Mouse (Mus musculus) erythroid progenitor cell, adult 5-6 weeks (primary cell): ENCODE data around the gene Zkscan7. TPM values are rescaled to one million over a fixed set of nuclear protein-coding genes. Genes with fewer than 3 reads are reported as not detected.
A peak's percentile ranks its signal among the peaks of the same experiment; 100 is the strongest.
"Not testable (repeated sequence)": the region's sequence is repeated elsewhere in the genome, so short reads cannot be mapped to it uniquely, and the experiment has no call there.

Experiments
- ATAC-seq: replicated peaks from 2 replicates; pipeline ENCODE4 v1.8.0; 2016; ENCODE audit warnings: moderate number of reproducible peaks, mild to moderate bottlenecking, moderate TSS enrichment, inconsistent platforms; ENCODE audit not compliant: poor library complexity, low FRiP score, severe bottlenecking
- total RNA-seq, 2 experiments: library from RNA; stranded (forward) in 1 of 2; stranded (reverse) in 1 of 2; fragments of 150-400 nt in 1 of 2; fragments of 186-747, 209-891 nt in 1 of 2; gene quantifications; 2 replicates each; pipeline versions ENCODE4 v1.2.3 to v1.2.4; 2015 to 2017; ENCODE audit warnings: low replicate concordance in 2 of 2

The Zkscan7 gene
- total RNA-seq (2015; ENCODE audit: low replicate concordance) (0.72 TPM in 1 of 2 replicates, not detected in the other), total RNA-seq (2017; ENCODE audit: low replicate concordance) (0.23 and 0.39 TPM in 2 replicates)

DNA sequence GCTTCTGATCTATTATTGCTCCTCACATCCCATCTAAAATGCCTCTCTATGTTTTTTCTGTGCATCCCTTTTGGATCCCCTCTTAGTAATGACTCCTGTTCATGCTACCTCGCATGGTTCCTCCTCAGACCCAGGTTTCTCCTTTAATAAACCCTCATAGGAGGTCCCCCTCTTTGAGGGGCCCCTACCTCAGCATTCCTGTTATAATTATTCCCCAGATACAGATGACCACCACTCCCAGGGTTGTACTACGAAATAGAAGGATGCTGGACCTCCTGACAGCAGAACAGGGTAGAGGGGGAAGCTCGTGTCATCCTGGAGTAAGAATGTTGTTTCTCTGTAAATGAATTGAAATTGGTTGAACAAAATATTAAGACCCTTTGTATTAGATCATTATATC lies at the start of gene Zkscan7:
Gene Zkscan7, plus strand, starts transcription at position 301 of the 400 bp plus-strand sequence.
- no peak for ATAC-seq

DNA sequence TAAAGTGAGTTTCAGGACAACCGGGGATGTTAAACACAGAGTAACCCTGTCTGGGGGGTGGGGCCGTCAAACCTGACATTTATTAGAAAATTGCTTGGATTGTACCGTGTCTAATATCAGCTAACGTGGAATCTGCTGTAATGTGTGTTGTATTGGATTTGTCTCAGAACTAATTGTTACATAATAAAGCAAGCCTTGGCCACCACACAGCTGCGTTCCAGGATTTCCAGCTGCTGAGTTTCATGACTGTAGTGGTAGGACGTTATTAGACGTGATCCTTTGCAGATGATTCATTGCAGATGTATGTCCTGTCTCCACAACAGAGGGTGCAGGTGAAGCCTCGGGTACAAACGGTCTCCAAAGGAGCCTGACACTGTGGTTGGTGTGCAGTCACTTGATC lies 49.4 kb upstream of the Zkscan7 start:
- no peak for ATAC-seq

DNA sequence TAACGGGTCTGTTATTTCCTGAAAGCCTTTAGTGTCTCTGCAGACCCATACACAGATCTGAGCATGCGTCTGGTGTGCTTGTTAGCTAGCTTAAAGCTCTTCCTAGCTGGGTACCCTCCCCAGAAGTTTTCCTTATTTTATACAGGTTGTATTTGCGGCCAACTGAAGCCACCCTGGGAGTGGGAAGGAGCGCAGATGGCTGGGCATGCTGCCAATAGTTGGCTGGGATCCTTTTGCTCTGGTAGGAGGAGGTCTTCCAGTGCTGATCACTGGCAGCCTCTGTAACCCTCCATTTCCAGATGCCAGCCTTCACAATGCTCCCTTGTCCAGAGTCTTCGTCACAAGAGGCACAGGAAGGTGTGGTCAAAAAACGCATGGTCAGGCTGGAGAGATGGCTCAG lies 48.7 kb upstream of the Zkscan7 start:
- ATAC-seq: no peak

DNA sequence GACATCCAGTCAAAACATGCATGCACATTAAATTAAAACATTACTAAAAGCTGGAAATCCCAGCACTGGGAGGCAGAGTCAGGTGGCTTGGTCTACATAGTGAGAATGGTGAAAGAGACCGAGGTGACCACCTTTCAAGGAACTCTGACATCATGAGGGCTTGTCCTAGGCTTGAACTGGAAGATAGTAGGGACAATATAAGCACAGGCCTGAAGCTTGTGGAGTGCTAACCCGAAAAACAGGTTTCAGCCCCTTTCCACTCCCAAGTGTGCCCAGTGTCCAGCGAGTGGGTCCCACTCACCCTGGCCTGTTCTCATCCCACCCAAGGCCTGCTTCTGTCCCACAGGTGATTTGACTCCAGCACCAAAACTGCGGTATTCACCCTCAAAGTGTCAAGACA lies 48.3 kb upstream of the Zkscan7 start:
- no peak for ATAC-seq

DNA sequence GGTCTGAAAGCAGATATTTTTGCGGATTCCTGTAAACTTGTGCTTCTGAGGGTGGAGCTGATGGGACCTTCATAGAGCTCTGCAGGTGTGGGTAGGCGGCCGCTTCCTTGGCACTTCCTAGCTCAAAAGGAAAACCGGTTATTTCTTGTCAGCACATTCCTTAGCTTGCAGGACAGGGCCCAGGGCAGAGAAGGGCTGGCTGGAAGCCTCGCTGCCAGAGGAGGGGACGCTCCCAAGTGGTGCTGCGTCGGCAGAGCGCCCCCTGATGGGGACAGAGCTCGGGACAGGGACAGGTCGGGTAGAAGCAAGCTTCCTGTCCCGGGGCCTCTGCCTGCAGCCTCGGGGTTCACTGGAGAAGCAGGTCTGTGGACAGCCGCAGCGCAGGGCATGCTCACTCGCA lies 47.8 kb upstream of the Zkscan7 start:
- no peak for ATAC-seq

DNA sequence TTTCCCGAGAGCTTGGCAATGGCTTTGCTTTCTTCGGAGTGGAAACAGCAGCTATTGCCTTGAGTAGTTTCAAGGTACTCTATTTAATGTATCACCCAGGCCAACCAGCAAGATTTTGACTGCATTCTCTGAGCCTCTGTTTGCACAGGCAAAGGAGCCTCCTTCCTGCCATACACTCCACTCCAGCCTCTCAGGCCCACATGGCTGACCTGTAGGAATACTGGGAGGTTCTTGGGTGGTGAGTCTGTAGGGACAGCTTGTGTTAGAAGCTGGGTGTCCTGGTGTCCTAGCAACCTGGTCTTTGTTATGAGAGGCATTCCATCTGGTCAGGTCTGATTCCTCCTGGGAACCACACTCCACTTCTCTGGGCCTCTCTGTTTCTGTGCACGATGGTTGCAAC lies 41.7 kb upstream of the Zkscan7 start, which contains the start of gene Gm35549:
Gene Gm35549, minus strand, starts transcription at position 276 of the 400 bp plus-strand sequence.
- no peak for ATAC-seq

DNA sequence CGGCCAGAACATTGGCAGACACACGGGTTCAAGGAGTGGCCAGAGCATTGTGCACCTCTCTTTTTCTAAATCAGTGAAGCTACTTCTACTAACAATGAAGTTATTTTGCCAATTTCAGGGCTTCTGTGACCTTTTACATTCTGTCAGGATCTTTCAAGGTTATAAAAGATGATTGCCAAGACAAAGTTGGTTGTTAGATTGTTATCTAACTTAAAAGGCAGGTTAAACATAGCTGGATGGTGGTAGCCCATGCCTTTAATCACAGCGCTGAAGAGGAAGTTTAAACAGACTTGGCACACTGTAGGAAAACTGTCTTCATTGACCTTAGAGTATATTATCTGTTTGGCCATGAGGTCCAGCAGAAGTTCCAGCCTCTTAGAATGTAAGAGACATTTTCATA lies 39.9 kb upstream of the Zkscan7 start:
- ATAC-seq: no peak

DNA sequence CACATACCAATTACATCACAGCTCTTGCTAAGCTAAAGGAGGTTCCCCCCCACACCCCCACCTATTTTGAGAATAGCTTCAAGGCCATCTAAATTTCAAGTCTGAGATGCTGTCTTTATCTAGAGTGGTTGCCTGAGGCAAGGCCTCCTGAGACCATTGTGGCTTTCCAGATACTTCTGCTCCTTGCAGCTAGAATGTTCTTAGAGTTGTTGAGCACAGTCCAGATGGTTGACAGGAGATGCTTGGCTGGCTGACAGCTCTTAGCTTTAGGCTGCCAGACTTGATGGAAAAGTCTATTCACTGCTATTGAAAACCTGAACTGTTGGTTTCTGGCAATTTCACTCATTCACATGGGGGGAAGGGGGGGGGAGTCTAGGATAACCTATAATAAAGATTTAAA lies 39.3 kb upstream of the Zkscan7 start:
- ATAC-seq: no peak

DNA sequence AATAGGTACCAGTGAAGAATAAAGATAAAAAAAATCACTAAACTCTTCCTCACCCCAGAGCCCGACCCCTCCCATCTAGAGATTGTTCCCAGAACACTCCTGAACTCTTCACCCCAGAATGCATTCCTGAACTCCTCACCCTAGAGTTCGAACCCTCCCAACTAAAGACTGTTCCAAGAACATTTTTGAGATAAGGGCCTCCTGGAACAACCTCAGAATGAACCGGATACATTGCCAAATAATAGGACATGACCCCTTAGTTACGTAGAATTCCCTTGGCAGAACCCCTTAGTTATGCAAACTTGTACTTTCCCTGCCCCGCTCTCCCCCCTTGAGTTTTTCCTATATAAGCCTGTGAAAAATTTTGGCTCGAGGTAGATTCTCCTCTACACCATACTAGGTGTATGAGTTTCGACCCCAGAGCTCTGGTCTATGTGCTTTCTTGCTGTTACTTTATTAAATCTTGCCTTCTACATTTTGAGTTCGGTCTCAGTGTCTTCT lies 37.6 kb upstream of the Zkscan7 start:
- not testable (repeated sequence) for ATAC-seq

DNA sequence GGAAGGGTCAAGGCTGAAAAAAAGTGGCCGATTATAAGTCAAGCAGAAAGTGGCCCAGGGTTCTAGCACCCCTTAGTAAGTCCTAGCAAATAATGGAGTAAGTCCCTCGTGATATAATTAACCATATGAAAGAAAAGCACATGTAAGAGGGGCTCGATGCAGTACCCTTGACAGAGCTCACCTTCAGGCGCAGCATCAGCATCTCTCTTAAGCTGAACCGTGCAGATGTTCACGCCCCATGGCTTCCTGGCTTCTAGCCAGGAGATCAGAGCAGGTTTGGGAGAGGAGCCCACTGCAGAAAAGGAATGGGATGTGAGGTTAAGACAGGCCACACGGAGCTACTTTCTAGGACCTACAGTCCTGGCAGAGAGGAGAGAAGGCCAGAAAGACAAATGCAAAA lies 31.0 kb upstream of the Zkscan7 start:
- ATAC-seq: no peak

DNA sequence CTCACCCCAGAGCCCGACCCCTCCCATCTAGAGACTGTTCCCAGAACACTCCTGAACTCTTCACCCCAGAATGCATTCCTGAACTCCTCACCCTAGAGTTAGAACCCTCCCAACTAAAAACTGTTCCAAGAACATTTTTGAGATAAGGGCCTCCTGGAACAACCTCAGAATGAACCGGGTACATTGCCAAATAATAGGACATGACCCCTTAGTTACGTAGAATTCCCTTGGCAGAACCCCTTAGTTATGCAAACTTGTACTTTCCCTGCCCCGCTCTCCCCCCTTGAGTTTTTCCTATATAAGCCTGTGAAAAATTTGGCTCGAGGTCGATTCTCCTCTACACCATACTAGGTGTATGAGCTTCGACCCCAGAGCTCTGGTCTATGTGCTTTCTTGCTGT lies 30.3 kb upstream of the Zkscan7 start:
- ATAC-seq: not testable (repeated sequence)

DNA sequence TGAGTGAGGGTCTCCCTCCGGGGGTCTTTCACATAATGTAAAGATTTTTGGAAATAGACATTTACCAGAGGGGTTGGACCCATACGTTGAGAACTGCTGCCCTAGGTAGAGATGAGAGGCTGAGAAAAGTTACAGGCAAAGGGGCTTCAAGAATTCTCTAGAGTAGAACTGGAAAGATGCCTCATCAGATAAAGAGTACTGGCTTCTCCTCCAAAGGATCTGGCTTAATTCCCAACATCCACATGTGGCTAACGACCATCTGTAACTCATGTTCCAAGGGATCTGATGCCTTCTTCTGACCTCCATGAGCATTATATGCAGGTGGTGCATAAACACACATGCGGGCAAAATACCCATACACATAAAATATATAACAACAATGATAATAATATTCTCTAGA lies 29.9 kb upstream of the Zkscan7 start:
- ATAC-seq: no peak

DNA sequence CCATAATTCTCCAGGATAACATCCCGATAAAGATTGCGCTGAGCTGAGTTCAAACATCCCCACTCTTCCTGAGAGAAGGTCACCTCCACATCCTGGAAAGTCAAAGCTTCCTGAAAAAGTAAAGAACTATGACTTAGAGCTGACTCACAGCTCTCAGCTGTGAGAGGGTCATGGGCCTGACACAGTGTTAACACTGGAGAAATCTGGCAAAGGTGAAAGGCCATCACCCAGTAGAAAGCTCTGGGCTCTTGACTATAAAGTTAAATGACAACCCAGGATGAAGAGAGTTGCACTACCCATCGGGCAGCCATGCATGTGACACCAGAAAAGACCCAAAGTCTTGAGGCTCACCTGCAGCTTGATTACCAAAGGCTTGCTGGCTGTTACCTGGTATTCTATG lies 28.8 kb upstream of the Zkscan7 start:
- ATAC-seq: no peak

DNA sequence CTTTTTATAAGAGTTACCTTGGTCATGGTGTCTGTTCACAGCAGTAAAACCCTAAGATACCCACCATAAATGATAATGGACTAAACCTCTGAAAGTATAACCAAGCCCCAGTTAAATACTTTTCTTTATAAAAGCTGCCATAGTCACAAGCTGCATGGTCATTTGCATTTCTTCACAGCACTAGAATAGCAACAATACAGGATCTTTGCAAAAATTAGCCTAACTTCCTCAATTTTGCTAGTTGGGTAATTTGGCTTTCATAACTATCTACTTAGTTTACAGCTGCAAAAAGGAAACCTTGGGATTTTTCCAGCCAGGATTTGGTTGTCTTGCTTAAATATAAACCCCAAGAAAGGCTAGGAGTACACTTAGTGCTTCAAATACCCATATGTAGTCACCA lies 24.7 kb upstream of the Zkscan7 start:
- ATAC-seq: no peak

DNA sequence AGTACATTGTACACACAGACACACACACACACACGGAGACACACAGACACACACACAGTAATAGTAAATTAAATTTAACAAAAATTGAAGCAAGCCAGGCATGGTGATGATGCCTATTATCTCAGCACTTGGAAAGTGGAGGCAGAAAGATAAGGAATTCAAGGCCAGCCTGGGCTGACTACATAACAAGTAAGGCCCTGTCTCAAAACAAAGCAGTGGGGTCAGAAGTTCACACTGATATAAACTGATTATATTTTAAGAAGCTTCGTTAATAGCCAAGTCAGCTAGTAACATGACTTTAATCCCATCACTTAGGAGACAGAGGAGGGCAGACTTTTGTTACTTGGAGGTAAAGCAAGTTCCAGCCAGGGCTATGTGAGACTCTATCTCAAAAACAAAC lies 21.8 kb upstream of the Zkscan7 start:
- no peak for ATAC-seq

DNA sequence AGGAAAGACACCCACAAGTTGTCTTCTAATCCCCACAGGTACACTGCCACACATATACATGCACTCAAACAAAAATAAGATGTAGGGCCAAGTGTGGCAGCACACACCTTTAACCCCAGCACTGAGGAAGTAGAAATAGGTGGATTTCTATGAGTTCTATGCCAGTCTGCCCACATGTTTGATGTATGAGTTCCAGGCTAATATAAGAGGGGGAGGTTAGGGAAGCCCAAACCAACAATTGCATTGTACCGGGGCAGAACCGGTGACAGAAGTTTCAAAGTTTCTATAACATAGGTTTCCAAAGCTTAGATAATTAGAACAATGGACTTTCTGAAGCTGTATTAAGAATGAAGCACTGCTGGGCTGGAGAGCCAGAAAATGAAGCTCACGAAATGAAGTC lies 20.6 kb upstream of the Zkscan7 start:
- no peak for ATAC-seq

DNA sequence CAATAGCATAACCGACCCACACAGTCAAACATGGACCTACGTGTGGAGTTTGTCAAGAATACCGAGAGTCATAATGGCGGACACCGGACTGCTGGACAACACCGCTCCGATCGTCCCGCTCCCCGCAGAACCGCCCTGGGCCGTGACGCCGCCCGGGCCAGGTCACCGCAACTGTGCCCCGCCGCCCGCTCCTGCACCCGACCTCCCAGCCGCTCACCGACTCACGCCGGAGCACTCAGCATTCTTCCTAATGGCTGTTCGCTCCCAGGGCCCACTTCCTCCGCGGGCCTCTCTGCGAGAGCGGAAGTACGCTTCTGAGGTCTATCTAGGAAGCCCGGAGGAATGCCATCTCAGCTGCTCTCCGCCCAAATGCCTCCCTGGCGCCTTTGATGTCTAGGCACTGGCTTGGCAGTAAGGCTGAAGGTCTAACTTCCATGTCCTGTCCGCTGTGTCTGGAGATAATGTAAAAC lies 19.8 kb upstream of the Zkscan7 start, which contains the start of gene Zfp445:
Gene Zfp445, minus strand, starts transcription at position 310 of the 470 bp plus-strand sequence.
- peak; percentile 97 for ATAC-seq

DNA sequence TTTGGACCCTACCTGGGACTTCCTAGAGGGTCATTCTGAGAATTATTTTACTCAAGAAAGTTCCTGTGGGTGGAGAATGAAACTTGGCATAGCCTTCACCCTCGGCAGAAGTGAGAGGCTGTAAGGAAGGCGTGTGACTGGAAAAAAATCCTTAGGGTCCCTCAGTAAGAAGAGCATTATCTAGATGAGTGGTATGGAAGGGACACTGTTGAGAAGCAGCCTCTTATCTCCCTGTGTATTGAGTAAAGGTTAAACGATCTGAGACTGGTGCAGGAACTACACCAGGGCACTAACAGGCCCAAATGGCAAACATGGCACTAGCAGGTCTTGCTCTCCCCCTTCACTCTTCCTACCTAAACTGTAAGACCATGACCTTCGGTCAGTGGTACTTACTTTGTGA lies 19.3 kb upstream of the Zkscan7 start:
- peak; percentile 22 for ATAC-seq

DNA sequence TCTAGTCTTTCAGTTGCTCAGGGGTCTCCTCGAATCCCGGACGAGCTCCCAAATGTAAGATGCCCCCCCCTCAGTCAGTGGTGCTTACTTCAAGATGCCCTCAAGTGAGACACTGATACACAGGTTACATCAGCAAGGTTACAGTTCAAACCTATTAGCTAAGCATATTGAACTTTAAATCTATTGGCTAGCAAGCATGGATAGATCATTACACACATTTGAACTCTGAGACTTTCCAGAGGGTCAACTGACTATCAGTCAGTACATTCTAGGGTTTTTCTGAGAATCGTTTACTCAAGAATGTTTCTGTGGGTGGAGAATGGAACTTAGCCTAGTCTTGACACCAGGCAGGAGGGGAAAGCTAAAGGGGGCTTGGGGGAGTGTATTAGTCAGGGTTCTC lies 12.9 kb upstream of the Zkscan7 start:
- ATAC-seq: no peak

DNA sequence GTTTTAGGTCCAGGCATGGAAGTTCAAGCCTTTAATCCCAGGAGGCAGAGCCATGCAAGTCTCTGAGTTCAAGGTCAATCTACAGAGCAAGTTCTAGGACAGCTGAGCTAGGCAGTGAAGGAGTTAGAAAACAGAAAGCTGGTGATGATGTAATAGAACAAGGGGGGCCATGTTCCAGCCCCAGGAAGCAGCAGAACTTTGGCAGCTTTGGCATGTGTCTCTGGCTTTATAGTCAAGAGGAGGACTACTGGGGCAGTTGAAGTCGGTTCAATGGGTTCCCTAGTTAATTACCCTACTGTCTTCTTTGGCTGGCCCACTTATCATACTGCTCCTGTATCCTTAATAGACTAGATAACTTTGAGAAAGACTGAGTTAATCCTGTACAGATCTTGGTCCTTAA lies 10.8 kb upstream of the Zkscan7 start:
- no peak for ATAC-seq

DNA sequence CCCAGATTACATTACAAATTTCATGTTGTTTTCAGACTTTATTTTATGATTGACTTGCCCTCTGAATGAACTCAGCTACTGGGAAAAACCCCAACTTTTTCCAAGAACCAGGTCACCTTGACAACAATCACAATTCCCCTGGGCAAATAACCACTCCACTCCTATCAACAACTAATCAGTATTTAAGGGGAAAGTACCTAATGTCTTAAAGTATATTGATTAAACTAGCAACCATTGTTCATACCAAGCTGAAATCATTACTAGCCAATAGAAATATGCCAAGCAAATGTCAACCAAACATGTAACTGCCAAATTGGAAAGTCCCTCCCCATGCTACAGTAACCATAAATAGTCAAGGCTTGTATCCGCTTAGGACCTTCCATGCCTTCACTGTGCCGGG lies 10.3 kb upstream of the Zkscan7 start:
- ATAC-seq: no peak
